Mouse (Mus musculus) cerebellum, adult 8-10 months (tissue): ENCODE measurements around the gene Laptm5.

Source experiments
- DNase-seq: peaks from one replicate; pipeline ENCODE4 v3.0.0; 2022

The Laptm5 gene

DNA sequence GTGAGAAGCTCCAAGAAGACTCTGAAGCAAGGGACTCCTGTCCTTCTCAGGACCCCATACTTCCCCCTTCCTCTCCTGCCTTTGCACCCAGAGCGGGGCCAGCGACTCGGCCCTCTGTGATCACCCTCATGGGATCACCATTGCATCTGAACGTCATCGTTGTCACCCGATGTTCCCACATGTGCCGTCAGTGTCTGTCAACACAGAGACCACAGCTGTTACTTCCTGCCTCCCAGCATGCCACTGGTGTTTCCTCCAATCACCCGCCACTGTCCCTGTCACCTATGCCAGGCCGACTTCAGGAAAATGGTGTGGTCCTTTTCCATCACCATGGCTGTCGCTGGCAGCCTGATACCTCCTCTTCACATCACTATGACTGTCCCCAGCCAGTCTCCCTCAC is 9.1 kb downstream of the Laptm5 start:
- DNase-seq = no peak

GRCm38 (mm10) chr4:130926274-130926673 is 13.3 kb downstream of the Laptm5 start:
- no peak for DNase-seq

GRCm38 (mm10) chr4:130927821-130928220 is 14.9 kb downstream of the Laptm5 start:
- no peak for DNase-seq

DNA sequence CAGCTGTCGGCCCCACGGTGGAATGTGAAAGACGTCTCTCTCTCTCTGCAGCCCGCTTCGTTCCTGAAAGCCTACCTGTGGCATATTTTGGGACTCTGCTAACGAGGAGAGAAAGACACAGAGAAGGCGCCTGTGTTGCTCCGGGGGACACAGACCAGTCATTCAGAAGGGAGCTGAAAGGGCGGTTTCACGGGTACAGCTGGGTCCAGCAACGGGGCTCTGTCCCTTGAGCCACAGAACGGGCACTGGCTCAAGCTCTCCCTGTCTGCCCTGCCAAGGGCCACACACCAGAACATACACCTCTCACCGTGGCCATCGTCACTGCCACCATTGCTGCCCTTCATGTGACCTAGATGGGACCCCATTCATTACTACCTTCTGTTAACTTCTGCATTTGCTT is 29.7 kb downstream of the Laptm5 start:
- no peak for DNase-seq

- no peak for DNase-seq
These were observed 31.2 kb downstream of the Laptm5 start, which contains the start of gene Matn1 for GRCm38 (mm10) chr4:130944112-130944511. Gene Matn1, plus strand, starts transcription at chr4:130944385.

DNA sequence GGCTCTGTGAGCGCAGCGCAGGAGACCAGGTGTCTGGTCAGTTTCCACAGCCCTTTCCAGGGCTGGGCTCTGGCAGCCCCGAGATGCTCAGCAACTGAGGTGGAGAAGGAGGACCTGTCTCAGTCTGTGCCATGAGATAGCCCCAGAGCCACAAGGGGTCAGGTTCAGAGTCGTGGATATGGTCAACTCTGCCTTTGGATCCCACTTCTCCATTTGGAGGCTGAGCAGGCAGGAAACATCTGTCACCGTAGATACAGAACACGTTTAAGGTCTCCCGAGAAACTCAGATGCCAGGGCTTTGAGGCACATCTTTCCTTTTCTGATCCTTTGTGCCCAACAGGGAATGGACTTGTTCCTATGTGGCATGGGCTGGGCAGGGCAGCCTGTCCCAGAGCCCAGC is 31.9 kb downstream of the Laptm5 start:
- DNase-seq = no peak

- peak; percentile 21 for DNase-seq
These were observed 34.2 kb downstream of the Laptm5 start for GRCm38 (mm10) chr4:130947094-130947647.

DNA sequence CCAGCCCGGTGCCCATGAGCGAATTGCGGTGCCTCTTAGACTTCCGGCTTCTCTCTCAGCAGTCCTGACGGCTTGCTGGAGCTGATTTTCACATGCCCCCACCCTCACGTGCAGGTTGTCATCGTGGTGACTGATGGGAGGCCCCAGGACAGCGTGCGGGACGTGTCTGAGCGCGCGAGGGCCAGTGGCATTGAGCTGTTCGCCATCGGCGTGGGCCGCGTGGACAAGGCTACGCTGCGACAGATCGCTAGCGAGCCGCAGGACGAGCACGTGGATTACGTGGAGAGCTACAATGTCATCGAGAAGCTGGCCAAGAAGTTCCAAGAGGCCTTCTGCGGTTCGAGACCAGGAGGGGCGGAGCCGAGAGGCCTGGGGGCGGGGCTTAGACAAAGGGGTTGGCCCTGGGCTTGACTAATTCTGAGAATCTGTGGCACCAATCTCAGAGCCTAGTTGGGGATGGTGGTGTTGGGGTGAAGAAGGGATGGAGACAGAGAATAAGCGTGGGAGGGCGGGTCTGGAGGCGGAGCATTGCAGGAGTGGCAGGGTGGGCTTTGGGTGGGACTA is 37.0 kb downstream of the Laptm5 start:
- DNase-seq = no peak

DNA sequence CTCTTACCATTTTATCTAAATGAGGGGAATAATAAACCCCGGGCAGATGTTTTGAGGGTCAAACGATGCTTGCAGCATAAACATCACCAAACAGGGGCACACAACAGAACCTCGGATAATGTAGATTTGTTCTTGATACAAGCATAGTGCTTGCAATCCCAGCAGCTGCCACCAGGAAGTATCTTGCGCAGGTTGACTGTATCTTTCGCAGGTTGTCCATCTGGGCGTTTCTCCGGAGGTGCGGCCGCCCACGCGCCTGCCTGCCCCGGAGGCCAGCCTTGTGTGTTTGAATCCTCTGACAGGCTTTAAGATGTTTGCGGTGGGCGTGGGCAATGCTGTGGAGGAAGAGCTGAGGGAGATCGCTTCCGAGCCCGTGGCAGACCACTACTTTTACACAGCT is 39.6 kb downstream of the Laptm5 start:
- DNase-seq = peak; percentile 27

GRCm38 (mm10) chr4:130957156-130957555 is 44.2 kb downstream of the Laptm5 start:
- DNase-seq = no peak

GRCm38 (mm10) chr4:130958812-130959211 is 45.9 kb downstream of the Laptm5 start:
- DNase-seq = no peak

GRCm38 (mm10) chr4:130959678-130960077 is 46.8 kb downstream of the Laptm5 start:
- no peak for DNase-seq

GRCm38 (mm10) chr4:130960118-130960734 is 47.3 kb downstream of the Laptm5 start:
- peak; percentile 91 for DNase-seq

DNA sequence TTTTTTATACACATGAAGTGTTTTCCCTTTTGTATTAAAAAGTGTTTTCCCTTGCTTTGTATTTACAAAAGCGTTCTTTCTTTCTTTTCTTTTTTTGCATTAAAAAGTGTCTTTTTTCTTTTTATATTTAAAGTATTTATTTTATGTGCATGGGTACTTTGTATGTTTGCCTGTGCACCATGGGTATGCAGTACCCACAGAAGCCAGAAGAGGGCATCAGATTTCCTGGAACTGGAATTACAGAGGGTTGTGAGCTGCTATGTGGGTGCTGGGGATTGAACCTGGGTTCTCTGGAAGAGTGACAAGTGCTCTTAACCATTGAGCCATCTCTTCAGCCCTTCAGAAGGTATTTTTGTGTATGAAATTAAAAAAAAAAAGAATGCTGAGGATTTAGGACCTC is 58.4 kb downstream of the Laptm5 start:
- DNase-seq = no peak

GRCm38 (mm10) chr4:130972421-130972829 is 59.5 kb downstream of the Laptm5 start:
- peak; percentile 36 for DNase-seq

DNA sequence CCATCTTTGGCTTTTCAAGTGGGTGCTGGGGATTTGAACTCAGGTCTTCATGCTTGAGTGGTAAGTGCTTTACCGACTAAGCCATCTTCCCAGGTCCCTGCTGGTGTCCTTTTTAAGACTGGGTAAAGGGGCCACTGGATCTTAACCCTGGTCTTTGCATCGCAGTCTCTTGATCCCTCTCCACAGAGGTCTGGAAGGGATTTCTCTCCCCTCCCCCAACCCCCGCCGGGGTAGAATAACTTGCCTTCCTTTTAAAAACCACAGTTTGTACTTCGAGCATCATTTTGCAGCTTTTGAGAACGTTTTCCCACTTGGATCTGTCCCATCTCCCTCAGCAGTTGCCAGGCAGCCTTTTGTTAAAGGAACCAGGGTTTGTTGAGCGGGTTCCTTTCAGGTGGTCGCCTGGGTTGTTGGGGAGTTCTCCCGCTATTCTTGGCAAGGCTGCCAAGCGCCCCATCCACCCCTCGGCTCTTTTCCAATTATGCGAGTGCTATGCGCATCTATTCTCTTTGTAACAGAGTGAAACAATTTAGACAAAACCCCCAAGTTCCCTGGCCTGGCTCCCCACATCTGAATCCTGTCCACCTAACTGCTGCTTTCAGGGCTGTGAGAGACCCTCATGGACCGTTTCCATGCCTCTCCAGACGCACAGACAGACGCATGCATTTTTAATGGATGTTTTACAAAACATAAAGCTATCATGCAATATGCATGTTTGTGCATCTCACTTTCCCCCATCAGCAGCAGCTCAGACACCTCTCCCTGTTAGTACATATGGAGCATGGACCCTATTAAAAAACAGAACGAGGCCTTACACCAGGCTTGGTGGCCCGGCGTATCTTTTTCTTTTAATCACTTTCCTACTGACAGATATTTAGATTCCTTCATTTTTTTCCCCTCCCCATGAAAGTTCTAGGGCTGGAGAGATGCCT is 60.7 kb downstream of the Laptm5 start:
- DNase-seq = no peak

DNA sequence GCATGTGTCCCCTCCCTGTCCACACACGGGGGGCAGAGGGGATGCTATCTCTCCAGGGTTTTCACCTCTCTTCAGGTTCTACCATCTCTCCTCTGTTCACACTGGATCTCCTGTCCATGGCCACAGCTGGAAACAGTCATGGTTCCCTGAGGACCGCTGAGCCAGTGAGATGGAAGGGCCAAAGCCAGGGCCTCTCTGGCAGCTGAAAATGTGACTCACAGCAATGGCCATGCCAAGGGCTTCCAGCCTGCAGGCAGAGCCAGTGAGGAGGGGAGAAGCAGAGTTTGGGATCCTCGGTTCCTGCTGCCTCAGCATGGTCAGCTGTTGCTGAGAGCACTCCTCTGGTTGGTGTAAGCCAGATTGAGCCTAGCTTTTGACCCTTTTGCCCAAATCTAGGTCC is 66.1 kb downstream of the Laptm5 start:
- DNase-seq = no peak

GRCm38 (mm10) chr4:130984416-130985182 is 71.7 kb downstream of the Laptm5 start:
- no peak for DNase-seq
